Mouse (Mus musculus): ENCODE measurements around the gene Bcl6b.

DNA sequence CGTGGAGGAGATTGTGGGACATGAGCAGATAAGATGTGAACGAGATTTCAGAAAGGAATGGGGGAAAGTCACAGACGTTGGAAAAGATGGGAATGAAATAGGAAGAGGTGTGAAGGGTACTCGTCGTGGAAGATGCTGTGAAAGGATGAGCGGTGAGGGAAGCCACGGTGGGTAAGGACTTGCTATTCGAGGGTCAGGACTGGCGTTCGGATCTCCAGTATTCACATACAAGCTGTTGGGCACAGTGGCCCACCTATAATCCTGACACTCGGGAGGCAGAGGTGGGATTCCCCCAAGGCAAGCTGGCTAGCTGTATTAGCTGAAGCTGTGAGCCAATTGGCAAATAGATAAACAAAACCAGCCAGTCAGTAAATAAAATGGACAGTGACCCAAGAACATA, 50.8 kb downstream of the Bcl6b start:
- TF ChIP-seq CTCF (IDR thresholded peaks at IDR 0.05; ENCODE audit: extremely low read depth, insufficient read depth, insufficient read length, insufficient replicate concordance) (no peak), POLR2A (IDR thresholded peaks at IDR 0.05; ENCODE audit: low read depth, low read length) (no peak)

Data from spleen, adult 2 months (tissue).